Mouse (Mus musculus) frontal cortex, adult 2 months (tissue): ENCODE data around the gene Adamts10. TPM values are rescaled to one million over a fixed set of nuclear protein-coding genes. Genes with fewer than 3 reads are reported as not detected.

Experiments used
- DNase-seq, 2 experiments: peaks; one replicate each; pipeline ENCODE4 v3.0.0; 2022; ENCODE audit warnings: low spot score in 1 of 2; ENCODE audit errors: extremely low spot score in 1 of 2
- polyA plus RNA-seq: library from polyadenylated mRNA; depleted of rRNA; stranded (reverse); fragments of >200 nt; gene quantifications from 2 replicates; pipeline ENCODE4 v1.2.3, GENCODE M21; 2012; rRNA removed

The Adamts10 gene
- polyA plus RNA-seq, 1 experiment, result 66.3 TPM

GRCm38 (mm10) chr17:33552113-33552512, 28.1 kb downstream of the Adamts10 start:
- DNase-seq, result no peak

GRCm38 (mm10) chr17:33552964-33553363, 29.0 kb downstream of the Adamts10 start:
- DNase-seq, result peak in 1 of 2 experiments; percentile 23

DNA sequence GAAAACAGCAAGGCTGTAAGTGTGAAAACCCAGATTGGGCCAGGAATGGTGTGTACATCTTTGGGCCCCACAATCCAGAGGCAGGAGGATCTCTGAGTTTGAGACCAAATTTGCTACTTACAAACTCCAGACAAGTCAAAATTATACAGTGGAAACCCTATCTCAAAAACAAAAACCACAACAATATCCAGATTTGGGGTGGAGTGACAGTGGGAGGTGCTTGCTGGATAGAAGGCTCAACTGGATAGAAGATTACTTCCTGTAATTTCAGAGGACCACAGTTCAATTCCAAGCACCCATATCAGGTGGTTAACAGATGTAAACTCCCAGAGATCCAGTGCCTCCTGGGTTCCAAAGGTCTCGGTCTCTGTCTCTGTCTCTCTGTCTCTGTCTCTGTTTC, 30.5 kb downstream of the Adamts10 start:
- no peak for DNase-seq

- DNase-seq, result no peak
Measured at GRCm38 (mm10) chr17:33555223-33555855, 31.3 kb downstream of the Adamts10 start, which contains the start of gene Myo1f. Gene Myo1f (plus strand): TSS chr17:33555707.

DNA sequence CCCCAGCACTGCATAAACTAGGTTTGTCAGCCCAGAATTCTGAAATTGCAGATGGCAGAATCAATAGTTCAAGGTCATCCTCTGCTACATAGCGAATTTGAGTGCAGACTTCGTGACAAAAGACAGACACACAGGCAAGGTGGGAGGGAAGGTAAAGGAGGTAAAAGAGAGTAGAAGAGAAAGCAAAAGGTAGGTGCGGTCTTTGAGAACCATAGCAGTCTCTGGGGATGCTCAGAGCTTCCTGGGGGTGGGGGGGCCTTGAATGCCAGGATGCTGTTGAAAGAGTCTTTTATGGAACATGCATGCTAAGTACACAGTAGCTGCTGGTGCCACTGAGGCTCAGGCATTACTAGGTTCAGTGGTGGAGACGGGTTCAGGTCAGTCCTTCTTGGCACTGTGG, 33.9 kb downstream of the Adamts10 start:
- no peak for DNase-seq

DNA sequence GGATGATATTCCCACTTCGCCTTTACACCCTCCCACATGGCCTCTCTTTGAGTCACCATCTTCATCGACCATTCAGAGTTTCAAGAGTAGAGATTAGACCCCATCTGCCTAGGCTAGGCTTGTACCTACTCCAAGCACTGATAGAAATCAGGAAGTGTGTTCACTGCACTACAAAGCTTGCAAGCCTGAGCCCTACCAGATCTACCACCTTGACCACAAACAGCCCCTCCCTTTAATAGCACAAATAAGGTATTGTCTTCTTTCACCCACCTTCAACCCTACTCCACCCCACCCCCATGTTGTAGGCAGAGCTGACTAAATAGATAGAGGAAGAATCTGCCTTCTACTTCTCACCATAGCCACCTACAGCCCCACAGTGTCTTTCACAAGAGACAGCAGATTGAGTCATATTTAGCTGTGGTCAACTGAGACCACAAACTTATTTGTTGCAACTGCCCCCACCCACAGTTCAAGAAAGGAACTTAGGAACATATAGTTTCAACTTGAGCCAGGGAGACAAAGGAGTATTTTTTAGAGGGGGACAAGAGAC, 39.6 kb downstream of the Adamts10 start:
- DNase-seq, result no peak

GRCm38 (mm10) chr17:33564599-33564998, 40.6 kb downstream of the Adamts10 start:
- no peak for DNase-seq

DNA sequence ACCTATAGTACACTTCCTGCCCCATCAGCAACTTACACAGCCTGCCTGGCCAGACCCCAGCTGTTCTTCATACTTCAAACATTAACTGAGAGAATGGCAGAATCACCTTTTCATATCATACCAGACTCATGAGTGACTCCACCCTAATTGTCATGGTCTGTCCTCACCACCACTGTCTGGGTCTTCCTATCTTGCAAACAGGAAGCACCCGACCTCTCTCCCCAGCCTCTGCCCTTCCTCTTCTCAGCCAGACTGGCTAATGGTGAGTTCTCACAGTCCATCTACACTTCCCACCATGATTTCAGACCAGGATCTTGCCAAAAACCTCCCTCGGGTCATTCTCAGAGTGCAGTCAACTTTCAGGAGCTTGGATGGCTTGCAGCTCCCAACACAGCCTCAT, 42.2 kb downstream of the Adamts10 start:
- no peak for DNase-seq

- DNase-seq, result no peak
Measured at GRCm38 (mm10) chr17:33584061-33584460, 60.1 kb downstream of the Adamts10 start.

- DNase-seq, result no peak
Measured at GRCm38 (mm10) chr17:33586011-33586410, 62.0 kb downstream of the Adamts10 start.

- no peak for DNase-seq
Measured at GRCm38 (mm10) chr17:33597271-33597670, 73.3 kb downstream of the Adamts10 start.

GRCm38 (mm10) chr17:33598506-33598905, 74.5 kb downstream of the Adamts10 start:
- DNase-seq, result no peak

DNA sequence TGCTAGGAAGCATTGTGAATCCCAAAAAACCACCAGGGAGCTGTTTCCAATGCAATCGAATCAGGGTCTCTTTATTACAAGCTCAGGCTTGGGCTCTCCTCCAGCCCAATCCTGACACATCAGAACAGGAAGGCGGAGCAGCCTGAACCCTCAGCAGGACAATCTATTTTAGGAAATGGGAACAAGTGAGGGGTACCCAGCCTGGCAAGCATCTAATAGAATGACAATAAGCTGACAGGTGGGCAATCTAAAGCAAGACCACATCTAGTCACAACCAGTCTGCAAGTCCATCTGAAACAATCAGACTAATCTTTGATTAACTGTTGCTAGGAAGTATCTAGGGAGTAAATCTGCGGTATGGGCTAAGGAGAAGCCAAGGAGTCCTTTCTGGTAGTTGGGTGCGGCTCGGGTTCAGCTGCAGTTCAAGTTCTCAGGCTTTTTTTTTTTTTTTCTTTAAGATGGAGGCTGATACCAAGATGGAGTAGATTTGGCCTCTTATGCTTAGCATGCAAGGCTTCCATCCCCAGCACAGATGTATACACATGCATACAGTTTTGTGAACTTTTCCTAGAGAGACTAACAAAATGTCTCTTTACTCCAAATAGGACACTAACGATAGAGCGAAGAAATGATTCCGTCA, 76.0 kb downstream of the Adamts10 start:
- DNase-seq, result no peak

DNA sequence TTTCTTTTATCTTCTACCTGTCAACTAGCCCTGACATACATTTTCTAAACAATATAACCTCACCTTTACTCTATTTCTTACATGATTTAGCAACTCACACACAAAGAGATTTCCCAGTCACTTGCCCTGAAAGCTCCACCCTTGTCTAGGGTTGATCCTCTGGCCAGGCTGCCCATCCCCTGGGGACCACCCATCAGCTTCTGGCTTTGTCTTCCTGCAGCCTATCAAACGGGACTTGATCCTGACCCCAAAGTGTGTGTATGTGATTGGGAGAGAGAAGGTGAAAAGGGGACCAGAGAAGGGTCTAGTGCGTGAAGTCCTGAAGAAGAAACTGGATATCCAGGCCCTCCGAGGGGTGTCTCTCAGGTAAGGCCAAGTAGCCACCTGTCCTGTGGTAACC, 76.8 kb downstream of the Adamts10 start:
- no peak for DNase-seq

DNA sequence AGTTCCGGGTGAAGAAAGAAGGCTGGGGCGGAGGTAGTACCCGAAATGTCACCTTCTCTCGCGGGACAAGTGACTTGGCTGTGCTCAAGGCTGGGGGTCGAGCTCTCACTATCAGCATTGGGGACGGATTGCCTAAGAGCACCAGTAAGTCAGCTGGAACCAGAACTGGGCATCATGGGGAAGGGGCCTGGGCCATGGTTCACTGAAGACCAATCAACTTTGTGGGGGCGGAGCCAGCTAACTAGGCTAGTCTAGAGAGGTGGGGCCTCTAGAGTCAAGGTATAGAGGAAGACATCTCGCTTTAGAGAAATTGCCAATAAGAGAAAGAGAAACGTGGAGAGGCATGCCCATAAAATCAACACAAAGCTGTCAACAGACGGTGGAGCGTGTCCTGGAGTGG, 77.9 kb downstream of the Adamts10 start:
- no peak for DNase-seq

Other genes with a start within 250 kb of the Adamts10 start
- 10.1 and 12.0 TPM in 2 replicates for gene Zfp955b, start 234.7 kb upstream of the Adamts10 start, polyA plus RNA-seq
- gene Zfp81, start 165.3 kb upstream of the Adamts10 start, polyA plus RNA-seq, result 10.9 and 11.4 TPM in 2 replicates
- 9.1 and 9.2 TPM in 2 replicates for gene Zfp101, start 129.6 kb upstream of the Adamts10 start, polyA plus RNA-seq
- 0.19 and 0.28 TPM in 2 replicates for gene Actl9, start 91.3 kb upstream of the Adamts10 start, polyA plus RNA-seq
- gene Myo1f, start 31.5 kb downstream of the Adamts10 start, polyA plus RNA-seq, result 2.0 and 2.6 TPM in 2 replicates
- 87.1 and 95.7 TPM in 2 replicates for gene Zfp414, start 104.9 kb downstream of the Adamts10 start, polyA plus RNA-seq
- 0.88 and 1.5 TPM in 2 replicates for gene Pram1, start 113.9 kb downstream of the Adamts10 start, polyA plus RNA-seq
- 190 and 223 TPM in 2 replicates for gene Hnrnpm, start 162.7 kb downstream of the Adamts10 start, polyA plus RNA-seq
- 104 and 117 TPM in 2 replicates for gene March2, start 194.5 kb downstream of the Adamts10 start, polyA plus RNA-seq
- gene Rab11b, start 236.3 kb downstream of the Adamts10 start, polyA plus RNA-seq, result 461 and 466 TPM in 2 replicates